Mouse (Mus musculus) frontal cortex, adult 2 months (tissue): Measurements from ENCODE around the gene Krtap12-1. TPM values are rescaled to one million over a fixed set of nuclear protein-coding genes. Genes with fewer than 3 reads are reported as not detected.
"Not testable (repeated sequence)": the region's sequence is repeated elsewhere in the genome, so short reads cannot be mapped to it uniquely, and the experiment has no call there.

Experiments used
- DNase-seq, 2 experiments: peaks; one replicate each; pipeline ENCODE4 v3.0.0; 2022; ENCODE audit warnings: low spot score in 1 of 2; ENCODE audit errors: extremely low spot score in 1 of 2
- polyA plus RNA-seq: library from polyadenylated mRNA; depleted of rRNA; stranded (reverse); fragments of >200 nt; gene quantifications from 2 replicates; pipeline ENCODE4 v1.2.3, GENCODE M21; 2012; rRNA removed

The Krtap12-1 gene
- not detected in 2 replicates for polyA plus RNA-seq

DNA sequence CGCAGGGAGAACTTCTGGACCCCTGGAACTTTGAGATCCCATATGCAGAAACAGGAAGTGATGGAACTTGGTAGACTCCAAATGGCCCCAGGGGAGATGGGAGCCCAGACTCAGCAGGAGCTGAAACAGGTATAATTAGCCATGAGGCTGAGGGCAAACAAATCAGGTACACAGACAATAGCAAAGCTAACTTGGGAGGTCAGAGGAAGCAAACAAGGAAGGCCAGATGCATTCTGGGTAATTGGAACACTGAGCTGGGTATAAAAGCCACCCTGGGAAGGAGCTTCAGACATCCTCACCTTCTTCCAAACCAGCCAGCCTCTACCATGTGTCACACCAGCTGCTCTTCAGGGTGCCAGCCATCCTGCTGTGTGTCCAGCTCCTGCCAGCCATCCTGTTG is at the start of gene Krtap12-1:
TSS of gene Krtap12-1 (plus strand) at position 301 of the 400 bp plus-strand sequence.
- DNase-seq, result not testable (repeated sequence)

DNA sequence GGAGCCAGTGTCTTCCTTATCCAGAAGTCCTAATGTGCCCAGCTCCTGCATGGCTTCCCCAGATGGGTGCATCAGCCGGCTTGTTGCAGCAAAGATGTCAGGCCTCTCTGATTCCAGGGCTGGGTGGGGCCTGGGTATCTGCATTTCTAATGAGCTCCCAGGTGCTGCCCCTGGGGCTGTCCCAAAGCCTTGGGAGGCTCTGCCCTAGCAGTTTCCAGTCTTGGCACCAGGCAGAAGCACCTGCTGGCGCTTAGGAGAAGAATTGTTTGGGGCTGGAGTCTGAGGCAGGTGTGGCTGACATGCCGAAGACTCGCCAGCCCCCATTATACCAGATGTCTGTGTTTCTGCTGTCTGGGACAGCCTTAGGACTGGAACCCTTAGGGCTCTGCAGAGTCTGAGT is 49.7 kb upstream of the Krtap12-1 start:
- no peak for DNase-seq

DNA sequence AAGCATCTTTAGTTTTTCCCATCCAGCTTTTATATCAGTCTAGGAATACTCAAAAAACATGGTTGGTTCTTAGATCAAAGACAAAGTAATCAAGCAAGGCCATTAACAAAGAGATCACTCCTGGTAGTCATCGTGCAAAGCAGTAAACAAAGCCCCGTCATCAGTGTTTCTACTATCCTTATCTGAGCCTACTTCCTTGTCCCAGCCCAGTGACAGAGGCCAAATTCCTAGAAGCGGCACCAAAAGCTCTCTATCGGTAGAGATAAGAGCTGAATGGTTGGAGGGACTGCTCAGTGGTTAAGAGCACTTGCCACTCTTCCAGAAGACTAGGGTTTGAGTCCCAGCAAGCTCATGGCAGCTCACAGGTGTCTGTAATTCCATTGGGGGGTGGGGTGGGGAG is 48.9 kb upstream of the Krtap12-1 start:
- no peak for DNase-seq

DNA sequence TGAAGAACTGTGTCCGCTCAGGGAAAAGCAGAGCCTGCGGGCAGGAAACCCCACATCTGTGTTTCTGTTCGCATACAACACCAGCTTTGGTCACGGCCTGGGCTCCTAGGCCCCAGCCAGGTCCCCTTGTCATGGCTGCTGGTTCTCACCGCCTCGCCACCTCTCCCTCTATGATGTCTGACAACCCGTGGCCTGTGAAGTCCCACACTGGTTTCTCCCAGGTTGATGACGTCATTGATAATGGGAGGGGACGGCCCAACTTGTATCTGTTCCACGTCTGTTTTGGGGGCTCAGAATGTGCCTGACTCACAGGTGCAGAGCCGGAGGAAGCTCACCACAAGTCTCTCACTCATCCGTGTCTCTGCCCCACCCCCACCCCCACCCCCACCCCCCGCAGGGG is 46.6 kb upstream of the Krtap12-1 start:
- no peak for DNase-seq

DNA sequence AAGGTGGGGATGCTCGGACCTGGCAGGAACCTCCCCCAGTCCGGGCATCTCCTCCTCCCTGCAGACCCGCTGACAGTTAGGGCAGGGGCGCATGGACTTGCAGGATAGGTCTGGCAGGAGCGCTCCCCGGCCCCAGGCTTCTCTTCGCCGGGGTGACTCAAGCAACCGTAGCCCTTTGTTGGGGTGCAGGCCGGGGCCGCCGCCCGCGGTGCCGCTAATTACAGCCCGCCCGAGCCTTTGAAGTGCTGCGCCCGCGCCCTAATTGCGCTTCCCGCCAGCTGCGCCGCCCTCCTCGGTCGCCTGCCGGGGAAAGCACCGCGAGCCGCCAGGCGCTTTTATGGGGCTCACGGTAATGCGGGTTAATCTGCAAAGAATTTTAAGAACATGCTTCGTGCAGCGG is 42.8 kb upstream of the Krtap12-1 start:
- DNase-seq, result no peak

DNA sequence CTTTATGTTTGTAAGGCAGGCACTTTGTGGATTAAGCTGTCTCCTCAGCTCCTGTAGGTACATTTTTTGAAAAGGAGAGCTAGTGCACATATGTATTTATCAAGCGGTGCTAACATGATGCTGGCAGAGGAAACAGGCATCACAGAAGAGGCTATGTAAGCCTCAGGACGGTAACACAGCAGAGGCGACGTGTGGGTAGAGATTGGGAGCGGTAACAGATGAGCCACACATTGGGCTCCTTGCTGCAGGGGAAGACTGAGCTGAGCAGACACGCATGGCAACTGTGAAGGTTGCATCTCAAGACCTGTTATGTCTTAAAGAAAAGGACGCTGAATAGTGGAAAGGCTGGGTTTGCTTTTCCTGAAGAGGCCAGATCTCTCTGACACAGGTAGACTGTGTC is 37.4 kb upstream of the Krtap12-1 start:
- DNase-seq, result peak in 1 of 2 experiments; percentile 46

DNA sequence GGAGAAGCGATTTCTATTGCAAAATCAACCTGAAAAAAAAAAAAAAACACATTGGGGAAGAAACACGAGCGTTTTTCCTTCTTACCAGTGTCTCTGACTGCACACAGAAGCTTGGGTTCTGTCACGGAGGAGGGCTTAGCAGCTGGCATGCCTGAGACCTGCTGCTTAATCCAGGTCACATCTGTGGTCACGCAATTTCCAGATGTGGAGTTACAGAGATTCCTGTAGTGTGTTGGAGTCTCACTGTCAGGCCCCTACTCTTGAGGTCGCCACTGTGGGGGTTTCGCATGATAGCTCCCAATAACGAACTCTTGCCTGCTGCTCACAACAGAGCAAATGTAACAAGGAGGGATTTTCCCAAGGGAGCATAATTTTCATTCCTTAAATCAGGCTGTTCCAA is 36.2 kb upstream of the Krtap12-1 start:
- DNase-seq, result no peak

DNA sequence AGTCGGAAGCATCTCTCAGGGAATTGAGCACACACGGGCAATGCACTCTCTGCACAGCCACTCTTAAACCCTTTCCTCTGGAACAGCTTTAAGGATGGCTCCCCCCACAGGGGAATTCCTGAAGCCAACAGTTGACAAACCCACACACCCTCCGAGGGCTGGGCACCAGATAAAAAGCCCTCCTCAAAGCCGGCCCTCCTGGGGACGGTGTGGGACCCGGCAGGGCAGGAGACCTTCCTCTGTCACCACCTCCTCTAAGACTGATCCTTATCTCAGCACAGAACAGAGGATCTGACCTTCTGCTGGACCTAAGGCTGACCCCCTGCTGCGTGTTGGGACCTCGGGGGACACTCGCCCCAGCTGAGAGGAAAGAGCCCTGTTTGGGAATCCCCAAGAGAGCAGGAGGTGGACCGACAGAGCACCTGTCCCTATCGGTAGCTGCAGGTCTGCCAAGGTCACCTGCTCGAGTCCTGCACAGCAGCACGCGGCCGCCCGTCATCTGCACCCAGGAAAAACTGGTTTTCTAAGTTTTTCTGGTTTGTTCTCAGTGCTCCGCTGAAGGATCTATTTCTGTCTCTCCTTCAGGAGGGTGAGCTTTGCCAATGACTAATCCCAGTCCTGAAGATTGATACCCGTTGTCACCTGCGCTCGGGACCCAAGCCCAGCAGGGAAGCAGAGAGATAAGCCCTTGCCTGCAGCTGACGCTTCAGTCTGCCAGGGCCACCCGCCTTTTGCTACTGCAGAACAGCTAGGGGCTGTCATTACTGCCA is 34.3 kb upstream of the Krtap12-1 start, which contains the start of gene Tspear:
TSS of gene Tspear (plus strand) at position 675 of the 770 bp plus-strand sequence.
- no peak for DNase-seq

DNA sequence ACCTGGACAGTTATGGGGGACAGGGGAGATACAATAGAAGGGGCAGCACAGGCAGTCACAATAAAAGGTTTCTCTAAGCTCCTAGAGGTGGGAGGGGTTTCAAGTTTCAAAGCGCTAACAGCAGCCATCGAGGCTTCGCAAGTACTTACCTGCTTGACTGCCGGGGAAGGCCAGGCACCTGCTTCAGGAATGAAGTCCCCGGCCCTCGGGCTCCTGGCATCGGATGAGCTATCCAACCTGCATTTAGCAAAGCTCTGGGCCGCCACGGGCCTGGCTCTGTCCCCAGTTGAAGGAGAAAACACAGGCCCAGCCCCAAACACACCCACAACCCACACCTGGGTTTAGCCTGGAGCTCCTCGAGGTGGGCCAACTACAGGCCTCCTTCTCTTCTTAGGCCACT is 33.4 kb upstream of the Krtap12-1 start:
- no peak for DNase-seq

DNA sequence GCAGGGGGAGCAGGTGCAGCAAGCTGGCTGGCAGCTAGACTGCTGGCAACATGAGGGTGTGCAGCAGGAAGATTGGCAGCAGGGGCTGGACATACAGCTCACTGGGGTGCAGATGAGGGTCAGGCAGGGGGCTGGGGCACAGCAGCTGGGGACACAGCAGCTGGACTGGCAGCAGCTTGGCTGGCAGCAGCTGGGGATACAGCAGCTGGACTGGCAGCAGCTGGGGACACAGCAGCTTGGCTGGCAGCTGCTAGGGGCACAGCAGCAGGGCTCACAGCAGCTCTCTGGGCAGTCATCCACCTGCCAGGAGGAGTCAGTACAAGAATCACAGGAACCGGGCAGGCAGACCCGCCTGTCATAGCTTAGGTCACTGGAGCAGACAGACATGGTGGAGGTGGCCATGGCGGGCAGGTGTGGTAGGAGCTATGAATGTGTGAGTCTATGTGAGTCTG is 30.0 kb upstream of the Krtap12-1 start, which contains the start of gene Gm19402:
TSS of gene Gm19402 (minus strand) at position 402 of the 452 bp plus-strand sequence.
- DNase-seq, result not testable (repeated sequence)

DNA sequence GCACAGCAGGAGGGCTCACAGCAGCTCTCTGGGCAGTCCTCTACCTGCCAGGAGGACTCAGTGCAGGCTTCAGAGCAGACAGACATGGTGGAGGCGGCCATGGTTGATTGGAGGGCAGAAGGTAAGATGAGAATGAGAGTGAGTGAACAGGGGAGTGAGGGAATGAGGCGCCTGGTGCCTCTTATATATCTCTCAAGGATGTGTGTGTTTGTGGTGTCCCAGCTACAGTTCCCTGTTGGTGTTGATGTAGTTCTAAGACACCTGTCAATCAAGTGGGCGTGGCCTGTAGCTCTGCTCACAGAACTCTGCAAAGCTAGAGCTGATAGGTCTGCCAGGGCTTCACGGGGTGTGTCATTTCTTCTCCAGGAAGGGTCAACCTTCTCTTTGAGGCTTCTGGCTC is 23.3 kb upstream of the Krtap12-1 start, which contains the start of gene Gm9508:
TSS of gene Gm9508 (minus strand) at position 101 of the 400 bp plus-strand sequence.
- DNase-seq, result no peak

DNA sequence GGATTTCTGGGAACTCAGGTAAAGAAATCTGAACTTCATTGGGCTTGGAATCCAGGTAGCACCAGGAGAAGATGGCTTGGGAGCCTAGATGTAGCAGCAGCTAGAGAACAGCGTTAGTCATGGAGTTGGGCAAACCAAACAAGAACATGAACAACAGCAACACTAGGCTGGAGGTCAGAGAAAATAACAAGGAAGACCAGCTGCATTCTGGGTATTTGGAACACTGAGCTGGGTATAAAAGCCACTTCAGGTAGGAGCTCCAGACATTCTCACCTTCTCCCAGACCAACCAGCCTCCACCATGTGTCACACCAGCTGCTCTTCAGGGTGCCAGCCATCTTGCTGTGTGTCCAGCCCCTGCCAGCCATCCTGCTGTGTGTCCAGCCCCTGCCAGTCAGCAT is 14.1 kb upstream of the Krtap12-1 start, which contains the start of gene Gm10272:
TSS of gene Gm10272 (plus strand) at position 301 of the 400 bp plus-strand sequence.
- no peak for DNase-seq

DNA sequence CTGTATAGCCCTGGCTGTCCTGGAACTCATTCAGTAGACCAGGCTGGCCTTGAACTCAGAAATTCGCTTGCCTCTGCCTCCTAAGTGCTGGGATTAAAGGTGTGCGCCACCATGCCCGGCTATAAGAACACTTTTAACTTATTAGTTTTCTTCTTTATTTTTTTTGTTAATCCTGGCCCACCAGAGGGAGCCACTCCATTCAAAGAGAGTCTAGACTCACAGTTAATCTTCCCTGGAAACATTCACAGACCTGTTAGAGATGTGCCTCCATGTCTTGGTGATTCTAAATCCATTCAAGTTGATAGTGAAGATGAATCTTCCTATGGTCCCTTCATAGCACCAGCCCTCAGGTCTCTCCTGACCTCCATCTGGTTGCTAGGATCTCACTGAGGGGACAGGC is 10.6 kb upstream of the Krtap12-1 start:
- DNase-seq, result no peak

DNA sequence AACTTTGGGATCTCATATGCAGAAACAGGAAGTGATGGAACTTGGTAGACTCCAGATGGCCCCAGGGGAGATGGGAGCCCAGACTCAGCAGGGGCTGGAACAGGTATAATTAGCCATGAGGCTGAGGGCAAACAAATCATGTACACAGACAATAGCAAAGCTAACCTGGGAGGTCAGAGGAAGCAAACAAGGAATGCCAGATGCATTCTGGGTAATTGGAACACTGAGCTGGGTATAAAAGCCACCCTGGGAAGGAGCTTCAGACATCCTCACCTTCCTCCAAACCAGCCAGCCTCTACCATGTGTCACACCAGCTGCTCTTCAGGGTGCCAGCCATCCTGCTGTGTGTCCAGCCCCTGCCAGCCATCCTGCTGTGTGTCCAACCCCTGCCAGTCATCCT is 9.2 kb upstream of the Krtap12-1 start, which contains the start of gene Gm10024:
TSS of gene Gm10024 (plus strand) at position 301 of the 400 bp plus-strand sequence.
- not testable (repeated sequence) for DNase-seq

DNA sequence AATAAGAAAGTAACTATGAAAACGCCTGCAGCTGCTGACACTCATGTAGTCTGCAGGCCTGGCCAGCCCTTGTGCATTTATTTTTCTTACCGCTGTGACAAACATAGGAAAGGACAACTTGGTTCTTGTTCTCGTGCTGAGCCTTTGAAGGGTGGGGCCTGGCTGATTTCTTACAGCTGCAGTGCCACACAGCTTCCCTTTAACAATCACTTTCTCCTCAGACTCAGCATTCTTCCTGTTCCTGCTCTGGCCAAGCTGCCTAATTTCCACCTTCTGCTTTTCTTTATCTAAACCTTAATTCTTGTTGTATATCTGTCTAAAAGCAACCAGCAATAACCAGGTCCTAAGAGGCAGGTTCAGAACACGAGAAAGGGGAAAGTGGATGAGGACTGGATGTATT is 6.7 kb upstream of the Krtap12-1 start:
- DNase-seq, result no peak

DNA sequence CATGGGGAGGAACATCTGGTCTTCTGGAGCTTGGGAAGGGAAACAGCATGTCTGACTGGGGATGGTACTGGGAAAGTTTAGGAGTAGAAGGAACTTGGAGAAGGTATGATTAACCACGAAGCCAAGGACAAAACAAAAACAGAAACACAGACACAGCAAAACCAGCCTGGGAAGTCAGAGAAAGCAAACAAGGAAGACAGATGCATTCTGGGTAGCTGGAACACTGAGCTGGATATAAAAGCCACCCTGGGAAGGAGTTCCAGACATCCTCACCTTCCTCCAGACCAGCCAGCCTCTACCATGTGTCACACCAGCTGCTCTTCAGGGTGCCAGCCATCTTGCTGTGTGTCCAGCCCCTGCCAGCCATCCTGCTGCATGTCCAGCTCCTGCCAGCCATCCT is 4.9 kb upstream of the Krtap12-1 start, which contains the start of gene Gm10142:
TSS of gene Gm10142 (plus strand) at position 301 of the 400 bp plus-strand sequence.
- no peak for DNase-seq

DNA sequence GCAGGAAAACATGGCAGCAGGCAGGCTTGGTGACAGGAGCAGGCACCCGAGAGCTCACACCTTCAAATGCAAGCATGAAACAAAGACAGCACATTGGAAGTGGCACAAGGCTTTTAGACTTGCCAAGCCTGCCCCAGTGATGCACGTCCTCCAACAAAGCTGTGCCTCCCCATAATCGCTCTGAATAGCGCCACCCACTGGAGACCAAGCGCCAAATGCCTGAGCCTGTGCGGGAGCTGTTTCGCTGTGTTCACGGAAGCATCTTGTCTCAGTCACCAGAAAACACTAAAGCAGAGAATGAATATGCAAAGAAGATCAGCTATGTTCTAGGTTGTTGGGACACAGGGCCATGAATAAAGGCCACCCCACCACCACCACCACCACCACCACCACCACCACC is 4.5 kb downstream of the Krtap12-1 start:
- no peak for DNase-seq

DNA sequence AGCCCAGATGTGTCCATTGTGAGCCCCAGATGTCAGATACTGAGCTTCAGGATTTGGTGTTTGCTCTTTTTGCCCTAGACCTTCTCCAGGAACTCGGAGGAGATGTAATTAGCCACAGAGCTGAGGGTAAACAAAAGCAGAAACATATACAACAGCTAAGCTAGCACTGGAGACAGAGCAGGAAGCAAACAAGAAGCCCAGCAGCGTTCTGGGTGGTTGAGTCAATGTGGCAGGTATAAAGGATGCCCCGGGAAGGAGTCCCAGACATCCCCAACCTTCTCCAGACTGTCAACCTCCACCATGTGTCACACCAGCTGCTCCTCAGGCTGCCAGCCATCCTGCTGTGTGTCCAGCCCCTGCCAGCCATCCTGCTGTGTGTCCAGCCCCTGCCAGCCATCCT is 5.8 kb downstream of the Krtap12-1 start, which contains the start of gene Gm10100:
TSS of gene Gm10100 (plus strand) at position 301 of the 400 bp plus-strand sequence.
- no peak for DNase-seq

DNA sequence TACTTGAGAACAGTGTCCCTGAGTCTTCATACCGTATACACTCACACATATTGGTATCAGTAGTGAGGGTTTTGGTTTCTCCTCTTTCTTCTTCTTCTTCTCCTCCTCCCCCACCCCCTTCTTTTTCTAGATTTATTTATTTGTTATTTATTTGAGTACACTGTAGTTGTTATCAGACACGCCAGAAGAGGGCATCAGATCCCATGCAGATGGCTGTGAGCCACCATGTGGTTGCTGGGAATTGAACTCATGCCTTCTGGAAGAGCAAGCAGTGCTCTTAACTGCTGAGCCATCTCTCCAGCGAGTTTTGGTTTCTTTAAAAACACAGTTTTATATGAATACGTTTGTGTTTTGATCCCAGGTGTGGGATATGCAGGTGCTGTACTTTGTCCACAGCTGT is 7.9 kb downstream of the Krtap12-1 start:
- peak in 1 of 2 experiments; percentile 8 for DNase-seq

DNA sequence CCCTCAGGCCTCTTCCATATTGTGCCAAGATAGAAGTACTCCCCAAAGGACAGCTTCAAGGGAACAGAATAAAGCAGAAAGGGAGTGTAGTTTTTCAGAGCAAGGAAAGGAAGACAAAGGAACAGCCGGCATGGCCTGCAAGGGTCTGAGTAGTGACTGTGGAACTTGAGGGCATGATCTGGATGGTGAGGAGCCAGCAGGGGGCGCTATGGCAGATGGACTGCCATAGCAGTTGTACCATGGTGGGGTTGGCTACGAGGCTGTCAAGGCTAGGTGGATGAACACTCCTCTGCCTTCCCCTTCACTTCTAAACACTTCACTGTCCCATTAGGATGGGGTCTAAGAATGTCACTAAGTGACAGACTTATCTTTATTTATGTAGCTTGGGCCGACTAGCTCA is 8.8 kb downstream of the Krtap12-1 start:
- no peak for DNase-seq

DNA sequence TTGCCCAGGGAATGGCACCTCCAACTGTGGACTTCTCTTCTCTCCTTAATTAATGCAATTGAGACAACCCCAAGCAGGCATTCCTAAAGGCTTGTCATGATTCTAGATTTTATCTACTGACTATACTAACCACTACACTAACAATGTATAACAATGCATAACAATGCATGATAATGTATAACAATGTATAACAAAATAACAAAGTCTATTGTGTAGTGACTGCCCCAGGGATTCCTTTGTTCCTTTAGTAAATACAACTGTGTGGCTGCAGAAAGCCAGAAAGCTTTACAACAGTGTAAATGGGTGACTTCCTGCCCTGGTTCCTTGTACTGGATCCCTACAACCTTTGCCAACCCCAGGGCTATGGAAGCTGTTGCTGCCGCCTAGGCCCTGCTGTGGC is 15.5 kb downstream of the Krtap12-1 start:
- DNase-seq, result no peak

DNA sequence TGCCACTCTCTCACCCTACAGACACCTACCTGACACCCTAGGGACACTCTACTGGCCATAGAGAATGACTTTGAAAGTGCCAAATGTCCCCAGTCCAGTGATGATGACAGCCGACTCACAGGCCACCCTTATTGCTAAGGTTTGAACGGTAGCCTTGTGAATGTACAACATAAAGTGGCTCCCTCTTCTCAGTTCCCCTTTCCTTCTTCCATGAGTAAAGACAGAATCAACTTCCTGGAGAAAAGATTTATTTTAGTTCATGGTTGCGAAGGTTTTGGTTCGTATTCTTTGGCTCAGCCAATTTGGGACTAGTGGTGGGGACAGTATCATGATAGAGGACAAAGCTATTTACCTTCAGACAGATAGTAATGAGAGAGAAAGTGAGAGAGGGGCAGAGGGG is 18.5 kb downstream of the Krtap12-1 start:
- no peak for DNase-seq
